Mouse (Mus musculus) ES-E14 (cell line): ENCODE measurements around the gene Ppil3.

Experiments used
- HCFC1 ChIP-seq: IDR thresholded peaks from 2 replicates; pipeline ENCODE4 v1.6.1; 2012; ENCODE audit warnings: low read length, inconsistent platforms, borderline replicate concordance; ENCODE audit not compliant: insufficient read depth
- ZC3H11A ChIP-seq: IDR thresholded peaks from 2 replicates; pipeline ENCODE4 v1.6.1; 2012; ENCODE audit warnings: low read depth, mild to moderate bottlenecking, inconsistent platforms, low read length, borderline replicate concordance

DNA sequence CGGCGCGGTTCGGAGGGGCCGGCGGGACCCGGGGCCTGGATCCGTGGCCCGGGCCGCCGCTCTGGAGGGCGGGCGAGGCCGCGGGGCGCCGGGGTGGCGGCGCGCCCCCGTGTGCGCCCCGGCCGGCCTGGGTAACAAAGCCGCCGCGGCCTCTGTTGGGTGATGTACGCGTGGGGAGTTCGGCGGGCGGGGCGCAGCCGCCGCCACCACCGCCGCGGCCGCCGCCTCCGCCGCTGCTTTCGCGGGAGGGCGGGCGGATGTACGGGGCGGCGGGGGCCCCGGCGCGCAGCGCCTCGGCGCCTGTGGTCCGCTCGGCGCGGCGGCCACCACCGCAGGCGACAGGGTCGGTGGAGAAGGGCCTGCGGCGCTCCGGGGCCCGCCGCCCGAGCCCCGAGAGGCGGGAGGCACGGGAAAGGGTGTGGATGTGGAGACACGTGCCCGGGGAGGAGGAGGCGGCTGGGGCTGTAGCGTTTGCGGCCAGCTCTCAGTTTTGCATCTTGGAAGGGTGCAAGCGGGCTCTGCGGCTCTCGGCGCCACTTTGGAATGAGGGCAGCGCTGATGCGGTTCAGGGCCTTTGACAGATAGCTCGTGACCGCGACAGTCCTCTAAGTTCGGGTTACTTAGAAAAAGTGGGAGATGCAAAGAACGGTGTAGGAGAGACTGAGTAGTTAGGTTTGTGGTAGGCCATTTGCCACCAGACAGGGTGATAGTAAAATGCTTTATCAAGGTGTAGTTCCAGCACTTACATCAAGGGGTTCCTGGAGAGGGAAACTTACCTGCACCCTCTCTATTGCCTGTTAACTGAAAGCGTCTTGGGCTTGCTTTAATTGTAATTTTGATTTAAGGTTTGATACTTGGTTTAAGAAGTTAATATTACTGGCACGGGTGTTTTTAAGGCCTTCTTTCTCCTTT lies 51.7 kb downstream of the Ppil3 start:
- no peak for TF ChIP-seq ZC3H11A
- TF ChIP-seq HCFC1: peak; percentile 49; the same call in 1 of the 2 replicates
